Mouse (Mus musculus): Measurements from ENCODE around the gene Zfp444. TPM values are rescaled to one million over a fixed set of nuclear protein-coding genes. Genes with fewer than 3 reads are reported as not detected.
"Not testable (repeated sequence)": the region's sequence is repeated elsewhere in the genome, so short reads cannot be mapped to it uniquely, and the experiment has no call there.

Zfp444 gene
- polyA plus RNA-seq, 1 experiment = 30.9 TPM

DNA sequence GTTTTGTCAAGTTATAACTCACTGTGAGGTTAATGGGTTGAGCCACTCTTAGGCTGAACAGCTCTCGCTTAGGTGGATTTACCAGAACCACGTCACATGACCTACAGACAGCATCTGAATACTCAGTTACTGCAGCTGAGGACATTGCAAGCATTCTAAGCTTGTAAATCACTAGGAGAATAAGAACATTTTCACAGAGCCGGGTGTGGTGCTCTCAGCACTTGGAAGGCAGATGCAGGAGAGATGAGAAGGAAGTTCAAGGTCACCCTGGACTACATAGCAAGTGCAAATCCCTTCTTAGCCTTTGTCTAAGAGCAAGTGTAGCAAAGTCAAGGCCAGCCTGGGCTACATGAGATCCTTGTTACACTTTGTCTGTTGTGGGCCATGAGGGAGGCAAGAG, 32.2 kb downstream of the Zfp444 start:
- Histone ChIP-seq H3K79me3 (ENCODE audit: low read depth) (no peaks in the 10 kb centered on the region), H3ac (ENCODE audit: control insufficient read depth, insufficient read length, low read depth) (no peak overlapping the region), H3K4me3 (ENCODE audit: insufficient read depth, poor library complexity, severe bottlenecking) (no peak overlapping the region), H3K36me3 (ENCODE audit: control insufficient read depth, insufficient read depth) (no peaks in the 10 kb centered on the region), H3K79me2 (ENCODE audit: control insufficient read depth, insufficient read depth) (no peaks in the 10 kb centered on the region), H3K27me3 (ENCODE audit: control insufficient read depth, insufficient read depth, insufficient read length) (no peaks in the 10 kb centered on the region)
- TF ChIP-seq MAX (IDR thresholded peaks at IDR 0.05) = no peak
- TF ChIP-seq USF1 (IDR thresholded peaks at IDR 0.05; ENCODE audit: low read depth) = no peak
- no peak for TF ChIP-seq CTCF (IDR thresholded peaks at IDR 0.05; ENCODE audit: control insufficient read depth, insufficient read depth, insufficient read length)
- no peak for TF ChIP-seq MYOD1 (IDR thresholded peaks at IDR 0.05; ENCODE audit: control insufficient read depth, insufficient read length, low read depth)
- TF ChIP-seq MYOG (IDR thresholded peaks at IDR 0.05; ENCODE audit: control insufficient read depth, extremely low read depth, insufficient read length) = no peak
- no peak for TF ChIP-seq CEBPB (IDR thresholded peaks at IDR 0.05; ENCODE audit: low read depth)
- TF ChIP-seq FOSL1 (IDR thresholded peaks at IDR 0.05; ENCODE audit: insufficient read depth, low read length, poor library complexity, severe bottlenecking) = no peak

DNA sequence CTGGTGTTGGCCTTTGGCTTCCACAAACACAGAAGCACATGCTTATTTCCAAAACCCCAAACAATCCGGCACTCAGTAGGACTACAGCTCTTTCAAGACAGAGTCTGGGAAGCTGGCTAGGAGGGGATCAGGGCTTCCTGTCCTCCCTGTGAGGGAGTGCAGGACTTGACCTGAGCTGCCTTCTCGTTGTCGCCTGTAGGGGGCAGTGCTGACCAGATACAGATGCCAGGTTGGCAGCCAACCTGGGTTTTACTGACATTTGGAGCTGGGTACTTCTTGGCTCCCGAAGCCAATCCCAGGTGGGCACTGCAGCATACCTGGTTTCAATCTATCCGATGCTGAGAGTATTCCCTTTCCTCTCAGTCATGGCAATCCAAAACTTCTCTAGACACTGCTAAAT, 41.1 kb downstream of the Zfp444 start:
- Histone ChIP-seq H3K36me3 (ENCODE audit: control insufficient read depth, insufficient read depth) (no peaks in the 10 kb centered on the region), H3K4me3 (ENCODE audit: insufficient read depth, poor library complexity, severe bottlenecking) (no peak overlapping the region), H3K79me3 (ENCODE audit: low read depth) (no peaks in the 10 kb centered on the region), H3ac (ENCODE audit: control insufficient read depth, insufficient read length, low read depth) (no peak overlapping the region), H3K27me3 (ENCODE audit: control insufficient read depth, insufficient read depth, insufficient read length) (no peaks in the 10 kb centered on the region), H3K79me2 (ENCODE audit: control insufficient read depth, insufficient read depth) (no peaks in the 10 kb centered on the region)
- TF ChIP-seq MAX (IDR thresholded peaks at IDR 0.05) (no peak), USF1 (IDR thresholded peaks at IDR 0.05; ENCODE audit: low read depth) (no peak), MYOG (IDR thresholded peaks at IDR 0.05; ENCODE audit: control insufficient read depth, extremely low read depth, insufficient read length) (no peak), FOSL1 (IDR thresholded peaks at IDR 0.05; ENCODE audit: insufficient read depth, low read length, poor library complexity, severe bottlenecking) (no peak), MYOD1 (IDR thresholded peaks at IDR 0.05; ENCODE audit: control insufficient read depth, insufficient read length, low read depth) (no peak), CEBPB (IDR thresholded peaks at IDR 0.05; ENCODE audit: low read depth) (no peak), CTCF (IDR thresholded peaks at IDR 0.05; ENCODE audit: control insufficient read depth, insufficient read depth, insufficient read length) (no peak)

DNA sequence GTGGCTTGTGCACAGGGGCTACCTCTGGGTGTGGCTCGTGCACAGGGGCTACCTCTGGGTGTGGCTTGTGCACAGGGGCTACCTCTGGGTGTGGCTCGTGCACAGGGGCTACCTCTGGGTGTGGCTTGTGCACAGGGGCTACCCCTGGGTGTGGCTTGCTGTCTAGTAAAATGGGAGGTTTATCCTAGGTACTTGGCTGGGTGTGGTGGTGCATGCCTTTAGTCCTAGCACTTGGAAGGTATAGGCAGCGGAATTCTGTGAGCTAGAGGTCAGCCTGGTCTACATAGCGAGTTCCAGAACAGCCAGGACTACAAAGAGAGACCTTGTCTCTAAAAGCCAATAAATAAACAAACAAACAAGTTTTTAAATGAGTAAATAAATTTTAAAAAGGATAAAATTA, 42.7 kb downstream of the Zfp444 start:
- not testable (repeated sequence) for H3K79me3 ChIP-seq (ENCODE audit: low read depth); H3K36me3 ChIP-seq (ENCODE audit: control insufficient read depth, insufficient read depth); H3ac ChIP-seq (ENCODE audit: control insufficient read depth, insufficient read length, low read depth); H3K4me3 ChIP-seq (ENCODE audit: insufficient read depth, poor library complexity, severe bottlenecking); H3K27me3 ChIP-seq (ENCODE audit: control insufficient read depth, insufficient read depth, insufficient read length); H3K79me2 ChIP-seq (ENCODE audit: control insufficient read depth, insufficient read depth)

DNA sequence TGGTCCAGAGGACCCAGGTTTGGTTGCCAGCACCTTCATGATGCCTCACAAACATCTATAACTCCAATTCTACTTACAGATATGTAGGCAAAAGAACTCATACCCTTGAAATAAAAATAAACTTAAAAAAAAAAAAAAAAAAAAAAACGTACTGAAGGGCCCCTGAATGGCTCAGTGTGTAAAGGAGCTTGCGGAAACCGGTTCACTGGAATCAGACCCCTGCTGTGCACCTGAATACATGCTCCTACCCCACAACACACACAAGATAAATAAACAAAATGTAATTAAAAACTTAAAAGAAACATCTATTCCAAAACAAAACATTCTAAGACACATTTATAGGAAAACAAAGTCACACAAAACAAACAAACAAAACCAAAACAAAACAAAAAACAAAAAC, 48.1 kb downstream of the Zfp444 start:
- no peaks in the 10 kb centered on the region for H3K36me3 ChIP-seq (ENCODE audit: control insufficient read depth, insufficient read depth)
- H3ac ChIP-seq (ENCODE audit: control insufficient read depth, insufficient read length, low read depth) = no peak overlapping the region
- no peaks in the 10 kb centered on the region for H3K79me3 ChIP-seq (ENCODE audit: low read depth)
- no peak overlapping the region for H3K4me3 ChIP-seq (ENCODE audit: insufficient read depth, poor library complexity, severe bottlenecking)
- H3K27me3 ChIP-seq (ENCODE audit: control insufficient read depth, insufficient read depth, insufficient read length) = no peaks in the 10 kb centered on the region
- no peaks in the 10 kb centered on the region for H3K79me2 ChIP-seq (ENCODE audit: control insufficient read depth, insufficient read depth)
- no peak for TF ChIP-seq MYOD1 (IDR thresholded peaks at IDR 0.05; ENCODE audit: control insufficient read depth, insufficient read length, low read depth)
- TF ChIP-seq FOSL1 (IDR thresholded peaks at IDR 0.05; ENCODE audit: insufficient read depth, low read length, poor library complexity, severe bottlenecking) = no peak
- TF ChIP-seq CEBPB (IDR thresholded peaks at IDR 0.05; ENCODE audit: low read depth) = no peak
- no peak for TF ChIP-seq USF1 (IDR thresholded peaks at IDR 0.05; ENCODE audit: low read depth)
- TF ChIP-seq MAX (IDR thresholded peaks at IDR 0.05) = no peak

DNA sequence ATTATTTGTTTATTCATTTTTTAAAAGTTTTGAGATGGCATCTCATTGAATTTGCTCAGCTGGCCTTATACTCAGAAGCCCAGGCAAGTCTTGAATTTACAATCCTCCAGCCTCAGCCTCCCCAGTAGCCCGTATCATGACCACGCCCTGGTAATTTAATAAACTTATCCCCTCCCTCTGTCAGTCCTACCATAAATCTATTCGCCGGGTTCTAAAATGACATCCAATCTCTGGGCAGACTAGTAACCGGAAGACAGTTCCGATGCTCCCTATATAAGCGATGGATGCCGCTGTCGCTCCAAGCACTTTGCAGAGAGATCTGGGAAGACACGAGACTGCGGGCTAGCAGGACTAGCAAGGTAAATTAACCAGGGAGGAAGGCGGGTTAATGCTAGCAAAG, 50.0 kb downstream of the Zfp444 start, which contains the start of gene Zscan5b:
Zscan5b (plus strand) TSS at position 301 of the 400 bp plus-strand sequence.
- Histone ChIP-seq H3K79me2 (ENCODE audit: control insufficient read depth, insufficient read depth) (no peaks in the 10 kb centered on the region), H3K79me3 (ENCODE audit: low read depth) (no peaks in the 10 kb centered on the region), H3ac (ENCODE audit: control insufficient read depth, insufficient read length, low read depth) (no peak within 1 kb of the TSS), H3K4me3 (ENCODE audit: insufficient read depth, poor library complexity, severe bottlenecking) (no peak within 1 kb of the TSS), H3K27me3 (ENCODE audit: control insufficient read depth, insufficient read depth, insufficient read length) (no peaks in the 10 kb centered on the region), H3K36me3 (ENCODE audit: control insufficient read depth, insufficient read depth) (no peaks in the 10 kb centered on the region)
- TF ChIP-seq MAX (IDR thresholded peaks at IDR 0.05) (no peak), CEBPB (IDR thresholded peaks at IDR 0.05; ENCODE audit: low read depth) (no peak), MYOD1 (IDR thresholded peaks at IDR 0.05; ENCODE audit: control insufficient read depth, insufficient read length, low read depth) (no peak), FOSL1 (IDR thresholded peaks at IDR 0.05; ENCODE audit: insufficient read depth, low read length, poor library complexity, severe bottlenecking) (no peak), USF1 (IDR thresholded peaks at IDR 0.05; ENCODE audit: low read depth) (no peak), MYOG (IDR thresholded peaks at IDR 0.05; ENCODE audit: control insufficient read depth, extremely low read depth, insufficient read length) (no peak), CTCF (IDR thresholded peaks at IDR 0.05; ENCODE audit: control insufficient read depth, insufficient read depth, insufficient read length) (no peak)

DNA sequence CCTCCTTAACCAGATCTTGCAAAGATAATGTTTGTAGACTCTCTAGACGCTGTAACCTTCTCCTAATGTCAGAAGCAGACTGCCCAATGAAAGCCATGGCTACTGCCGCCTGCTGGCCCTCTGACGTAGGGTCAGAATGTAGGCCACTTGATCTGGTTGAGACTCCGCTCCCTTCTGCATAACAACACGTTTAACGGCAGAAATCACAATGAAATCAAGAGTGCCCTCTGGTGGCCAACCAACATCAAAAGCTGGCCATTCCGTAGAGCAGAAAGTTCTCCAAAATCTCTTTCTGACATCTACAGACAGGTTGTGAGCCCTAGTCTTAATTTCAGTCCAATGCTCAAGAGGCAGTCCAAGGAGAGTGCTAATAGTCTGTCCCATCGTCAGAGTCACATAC, 56.5 kb downstream of the Zfp444 start:
- not testable (repeated sequence) for H3K4me3 ChIP-seq (ENCODE audit: insufficient read depth, poor library complexity, severe bottlenecking); H3K79me2 ChIP-seq (ENCODE audit: control insufficient read depth, insufficient read depth); H3K79me3 ChIP-seq (ENCODE audit: low read depth); H3K27me3 ChIP-seq (ENCODE audit: control insufficient read depth, insufficient read depth, insufficient read length); H3ac ChIP-seq (ENCODE audit: control insufficient read depth, insufficient read length, low read depth); H3K36me3 ChIP-seq (ENCODE audit: control insufficient read depth, insufficient read depth)
